Mouse (Mus musculus) E14TG2a.4 (cell line): Measurements from ENCODE around the gene Mctp1.

Experiments
- CTCF ChIP-seq: conservative IDR thresholded peaks from 2 replicates; pipeline ENCODE4 v1.5.1; 2014; ENCODE audit warnings: low read length
- POU5F1 ChIP-seq: IDR thresholded peaks from 2 replicates; pipeline ENCODE4 v1.6.1; 2014; ENCODE audit warnings: low read length, borderline replicate concordance

- TF ChIP-seq CTCF (no peak), POU5F1 (no peak)
Observed at GRCm38 (mm10) chr13:76802926-76803325, 418.6 kb downstream of the Mctp1 start.
